Mouse (Mus musculus) kidney, postnatal 25 days (tissue): Measurements from ENCODE around the gene Arhgap22.

Source experiments
- DNase-seq, 2 experiments: peaks; one replicate each; pipeline ENCODE4 v3.0.0; 2021; ENCODE audit warnings: mixed read lengths in 2 of 2

Gene Arhgap22

GRCm38 (mm10) chr14:33334402-33334801, 120.6 kb downstream of the Arhgap22 start:
- DNase-seq = no peak

GRCm38 (mm10) chr14:33335733-33336132, 121.9 kb downstream of the Arhgap22 start:
- DNase-seq = no peak

GRCm38 (mm10) chr14:33338684-33339083, 124.9 kb downstream of the Arhgap22 start:
- no peak for DNase-seq

GRCm38 (mm10) chr14:33343131-33343725, 129.4 kb downstream of the Arhgap22 start:
- DNase-seq = no peak

- no peak for DNase-seq
Measured at GRCm38 (mm10) chr14:33346546-33346945, 132.7 kb downstream of the Arhgap22 start.

- no peak for DNase-seq
Measured at GRCm38 (mm10) chr14:33347738-33348137, 133.9 kb downstream of the Arhgap22 start.

GRCm38 (mm10) chr14:33348146-33348545, 134.3 kb downstream of the Arhgap22 start:
- no peak for DNase-seq

GRCm38 (mm10) chr14:33351019-33351418, 137.2 kb downstream of the Arhgap22 start:
- peak; percentile 19 to 61 for DNase-seq

- peak in 1 of 2 experiments; percentile 11 for DNase-seq
Measured at GRCm38 (mm10) chr14:33351984-33352722, 138.3 kb downstream of the Arhgap22 start.

GRCm38 (mm10) chr14:33352890-33353289, 139.1 kb downstream of the Arhgap22 start:
- DNase-seq = no peak

GRCm38 (mm10) chr14:33355276-33355675, 141.4 kb downstream of the Arhgap22 start:
- DNase-seq = no peak

- no peak for DNase-seq
Measured at GRCm38 (mm10) chr14:33357600-33358368, 144.0 kb downstream of the Arhgap22 start.

GRCm38 (mm10) chr14:33358891-33359290, 145.1 kb downstream of the Arhgap22 start:
- DNase-seq = peak; percentile 51 to 83

GRCm38 (mm10) chr14:33361546-33361945, 147.7 kb downstream of the Arhgap22 start:
- peak in 1 of 2 experiments; percentile 42 for DNase-seq

- DNase-seq = peak in 1 of 2 experiments; percentile 25
Measured at GRCm38 (mm10) chr14:33362122-33362521, 148.3 kb downstream of the Arhgap22 start.

- DNase-seq = peak in 1 of 2 experiments; percentile 21
Measured at GRCm38 (mm10) chr14:33362807-33363206, 149.0 kb downstream of the Arhgap22 start.

GRCm38 (mm10) chr14:33363611-33364010, 149.8 kb downstream of the Arhgap22 start:
- DNase-seq = peak in 1 of 2 experiments; percentile 14

- DNase-seq = peak in 1 of 2 experiments; percentile 26
Measured at GRCm38 (mm10) chr14:33364061-33364460, 150.2 kb downstream of the Arhgap22 start.

GRCm38 (mm10) chr14:33366891-33367777, 153.3 kb downstream of the Arhgap22 start:
- DNase-seq = no peak

GRCm38 (mm10) chr14:33369375-33369774, 155.5 kb downstream of the Arhgap22 start:
- peak in 1 of 2 experiments; percentile 1 for DNase-seq

GRCm38 (mm10) chr14:33370056-33370455, 156.2 kb downstream of the Arhgap22 start:
- DNase-seq = peak; percentile 20 to 65

- peak; percentile 75 to 77 for DNase-seq
Measured at GRCm38 (mm10) chr14:33371248-33371647, 157.4 kb downstream of the Arhgap22 start.
